Mouse (Mus musculus): ENCODE measurements around the gene Il31ra. TPM values are rescaled to one million over a fixed set of nuclear protein-coding genes. Genes with fewer than 3 reads are reported as not detected.

Gene Il31ra
- total RNA-seq, 1 experiment: not detected

DNA sequence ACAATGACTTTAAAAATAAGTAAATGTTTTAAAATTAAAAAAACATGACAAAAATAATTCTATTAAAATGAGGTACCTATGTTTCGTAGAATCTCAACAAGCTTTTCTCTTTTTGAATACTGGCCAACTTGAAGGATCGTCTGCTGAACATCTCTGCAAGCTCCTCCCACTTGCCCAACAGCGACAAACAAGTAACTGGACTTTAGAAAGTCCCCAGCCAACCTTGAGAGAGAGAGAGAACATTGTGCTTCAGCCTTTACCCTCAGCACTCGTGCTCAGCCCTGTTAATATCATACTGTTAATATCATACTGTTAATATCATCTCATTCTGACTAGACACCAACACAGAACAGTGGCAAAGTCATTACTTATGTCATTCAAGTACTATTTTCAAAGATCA is 10.3 kb upstream of the Il31ra start:
- Histone ChIP-seq H3K4me1 (ENCODE audit: control insufficient read depth in 2 of 2, insufficient read depth in 2 of 2, low read length in 2 of 2, poor library complexity in 1 of 2) (no peaks in the 10 kb centered on the region), H3K36me3 (ENCODE audit: control insufficient read depth, insufficient read depth, low read length, poor library complexity, severe bottlenecking) (no peaks in the 10 kb centered on the region), H3K27ac (ENCODE audit: insufficient read depth, low read depth, low read length, poor library complexity, severe bottlenecking) (no peak overlapping the region), H3K9me3 (ENCODE audit: control insufficient read depth, insufficient read depth, low read depth, low read length) (no peaks in the 10 kb centered on the region), H3K9ac (ENCODE audit: insufficient read depth, low read depth, low read length, poor library complexity, severe bottlenecking) (no peak overlapping the region), H3K4me3 (ENCODE audit: insufficient read depth in 1 of 2, low read depth in 1 of 2, low read length in 2 of 2, poor library complexity in 1 of 2, severe bottlenecking in 1 of 2) (no peak overlapping the region)
- TF ChIP-seq MAFK (IDR thresholded peaks at IDR 0.05; ENCODE audit: insufficient read depth, low read depth, low read length) (no peak), ZNF384 (IDR thresholded peaks at IDR 0.05; ENCODE audit: low read depth, low read length) (no peak), HCFC1 (IDR thresholded peaks at IDR 0.05; ENCODE audit: borderline replicate concordance, insufficient read depth, low read length) (no peak)
- no peak for DNase-seq (ENCODE audit: low read depth, low spot score)
- in situ Hi-C loops (cut with MboI; ENCODE audit: low sequenced_read_pairs in 2 of 2, unreplicated experiment in 2 of 2): no loop called here

DNA sequence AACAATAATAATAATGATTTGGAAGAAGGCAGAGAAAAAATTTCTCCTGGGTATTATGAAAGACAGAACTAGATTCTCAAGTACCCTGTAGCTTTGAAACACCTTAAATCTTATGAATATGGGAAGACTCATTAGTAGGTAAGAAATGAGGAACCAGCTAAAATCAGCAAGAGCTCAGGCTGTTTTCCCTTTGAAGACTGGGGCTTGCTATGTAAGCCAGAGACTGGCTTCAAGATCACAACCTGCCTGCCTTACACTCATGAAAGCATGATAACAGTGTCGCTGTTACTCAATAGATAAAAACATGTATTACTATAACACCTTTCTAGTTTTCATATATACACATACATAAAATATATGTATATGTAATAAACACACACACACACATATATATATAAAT is 9.7 kb upstream of the Il31ra start:
- H3K27ac ChIP-seq (ENCODE audit: insufficient read depth, low read depth, low read length, poor library complexity, severe bottlenecking): no peak overlapping the region
- no peak overlapping the region for H3K9ac ChIP-seq (ENCODE audit: insufficient read depth, low read depth, low read length, poor library complexity, severe bottlenecking)
- H3K4me1 ChIP-seq (ENCODE audit: control insufficient read depth in 2 of 2, insufficient read depth in 2 of 2, low read length in 2 of 2, poor library complexity in 1 of 2): no peaks in the 10 kb centered on the region
- no peaks in the 10 kb centered on the region for H3K9me3 ChIP-seq (ENCODE audit: control insufficient read depth, insufficient read depth, low read depth, low read length)
- DNase-seq (ENCODE audit: low read depth, low spot score): no peak
- no peak overlapping the region for H3K4me3 ChIP-seq (ENCODE audit: insufficient read depth in 1 of 2, low read depth in 1 of 2, low read length in 2 of 2, poor library complexity in 1 of 2, severe bottlenecking in 1 of 2)
- TF ChIP-seq MAFK (IDR thresholded peaks at IDR 0.05; ENCODE audit: insufficient read depth, low read depth, low read length) (no peak), ZC3H11A (IDR thresholded peaks at IDR 0.05; ENCODE audit: borderline replicate concordance, low read depth, low read length) (no peak), HCFC1 (IDR thresholded peaks at IDR 0.05; ENCODE audit: borderline replicate concordance, insufficient read depth, low read length) (no peak), ZNF384 (IDR thresholded peaks at IDR 0.05; ENCODE audit: low read depth, low read length) (no peak), CHD2 (IDR thresholded peaks at IDR 0.05; ENCODE audit: low read depth, low read length) (no peak)
- H3K36me3 ChIP-seq (ENCODE audit: control insufficient read depth, insufficient read depth, low read length, poor library complexity, severe bottlenecking): no peaks in the 10 kb centered on the region
- in situ Hi-C loops (cut with MboI; ENCODE audit: low sequenced_read_pairs in 2 of 2, unreplicated experiment in 2 of 2): no loop called here

DNA sequence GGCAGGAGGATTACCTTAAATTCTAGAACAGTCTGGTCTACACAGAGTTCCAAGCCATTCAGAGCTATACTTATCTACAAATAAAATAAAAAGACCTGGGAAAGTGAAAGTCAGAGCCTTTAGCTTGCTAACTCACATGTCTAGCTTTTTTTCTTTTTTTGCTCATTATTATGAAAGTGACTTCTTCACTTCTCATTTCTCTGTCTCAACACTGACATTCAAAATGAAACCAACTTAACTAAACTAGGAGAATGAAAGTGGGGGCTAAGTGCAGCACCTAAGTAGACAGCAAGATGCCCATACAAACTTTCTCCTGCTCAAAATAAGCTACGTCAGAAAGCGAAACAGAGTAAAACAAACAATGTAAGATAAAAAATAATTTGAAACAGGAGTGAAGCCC is 8.4 kb upstream of the Il31ra start:
- Histone ChIP-seq H3K36me3 (ENCODE audit: control insufficient read depth, insufficient read depth, low read length, poor library complexity, severe bottlenecking) (no peaks in the 10 kb centered on the region), H3K9me3 (ENCODE audit: control insufficient read depth, insufficient read depth, low read depth, low read length) (no peaks in the 10 kb centered on the region), H3K4me3 (ENCODE audit: insufficient read depth in 1 of 2, low read depth in 1 of 2, low read length in 2 of 2, poor library complexity in 1 of 2, severe bottlenecking in 1 of 2) (no peak overlapping the region), H3K4me1 (ENCODE audit: control insufficient read depth in 2 of 2, insufficient read depth in 2 of 2, low read length in 2 of 2, poor library complexity in 1 of 2) (no peaks in the 10 kb centered on the region), H3K9ac (ENCODE audit: insufficient read depth, low read depth, low read length, poor library complexity, severe bottlenecking) (no peak overlapping the region), H3K27ac (ENCODE audit: insufficient read depth, low read depth, low read length, poor library complexity, severe bottlenecking) (no peak overlapping the region)
- no peak for TF ChIP-seq ZC3H11A (IDR thresholded peaks at IDR 0.05; ENCODE audit: borderline replicate concordance, low read depth, low read length)
- no peak for TF ChIP-seq MAFK (IDR thresholded peaks at IDR 0.05; ENCODE audit: insufficient read depth, low read depth, low read length)
- no peak for TF ChIP-seq CHD2 (IDR thresholded peaks at IDR 0.05; ENCODE audit: low read depth, low read length)
- TF ChIP-seq HCFC1 (IDR thresholded peaks at IDR 0.05; ENCODE audit: borderline replicate concordance, insufficient read depth, low read length): no peak
- no peak for TF ChIP-seq ZNF384 (IDR thresholded peaks at IDR 0.05; ENCODE audit: low read depth, low read length)
- DNase-seq (ENCODE audit: low read depth, low spot score): no peak
- in situ Hi-C loops (cut with MboI; ENCODE audit: low sequenced_read_pairs in 2 of 2, unreplicated experiment in 2 of 2): no loop called here

DNA sequence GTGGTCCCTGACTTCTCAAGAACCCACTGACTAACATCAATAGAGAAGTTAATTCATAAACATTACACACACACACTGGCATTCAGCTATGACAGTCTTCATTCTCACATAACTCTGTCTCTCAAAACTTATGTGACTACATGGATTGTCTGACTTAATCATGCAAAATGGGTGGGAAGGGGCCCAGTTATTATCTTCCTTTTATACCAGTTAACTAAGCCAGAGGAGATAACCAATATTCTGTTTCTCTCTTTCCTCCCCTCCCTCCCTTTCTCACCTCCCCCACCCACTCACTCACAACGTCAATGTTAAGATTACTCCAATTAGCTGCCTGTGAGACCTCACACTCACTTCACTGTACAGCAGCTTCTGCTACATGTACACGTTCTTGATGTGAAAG is 3.9 kb downstream of the Il31ra start:
- DNase-seq (ENCODE audit: low read depth, low spot score): no peak
- no peak for TF ChIP-seq HCFC1 (IDR thresholded peaks at IDR 0.05; ENCODE audit: borderline replicate concordance, insufficient read depth, low read length)
- no peak for TF ChIP-seq MAFK (IDR thresholded peaks at IDR 0.05; ENCODE audit: insufficient read depth, low read depth, low read length)
- no peak for TF ChIP-seq ZNF384 (IDR thresholded peaks at IDR 0.05; ENCODE audit: low read depth, low read length)
- TF ChIP-seq ZC3H11A (IDR thresholded peaks at IDR 0.05; ENCODE audit: borderline replicate concordance, low read depth, low read length): no peak
- no peak for TF ChIP-seq CHD2 (IDR thresholded peaks at IDR 0.05; ENCODE audit: low read depth, low read length)

DNA sequence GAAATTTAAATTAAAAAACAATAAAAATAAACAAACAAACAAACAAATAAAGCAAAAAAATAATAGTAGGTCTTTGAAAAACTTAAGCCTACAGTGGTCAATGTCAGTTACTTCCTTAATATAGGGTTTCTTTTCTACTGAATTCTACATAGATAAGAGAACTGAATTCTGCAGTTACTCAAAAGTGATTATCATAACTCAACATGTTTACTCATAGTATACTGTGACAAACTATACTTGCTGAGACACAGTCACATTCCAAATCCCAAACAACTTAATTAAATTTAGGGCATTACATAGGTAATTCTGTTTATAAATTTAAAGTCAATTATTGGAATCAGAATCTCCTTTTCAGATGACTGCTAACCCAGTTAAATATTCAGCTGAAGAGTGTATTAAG is 4.5 kb downstream of the Il31ra start:
- in situ Hi-C loops (cut with MboI; ENCODE audit: low sequenced_read_pairs in 2 of 2, unreplicated experiment in 2 of 2): no loop called here
- no peak for TF ChIP-seq ZC3H11A (IDR thresholded peaks at IDR 0.05; ENCODE audit: borderline replicate concordance, low read depth, low read length)
- no peak for TF ChIP-seq HCFC1 (IDR thresholded peaks at IDR 0.05; ENCODE audit: borderline replicate concordance, insufficient read depth, low read length)
- TF ChIP-seq CHD2 (IDR thresholded peaks at IDR 0.05; ENCODE audit: low read depth, low read length): no peak
- TF ChIP-seq MAFK (IDR thresholded peaks at IDR 0.05; ENCODE audit: insufficient read depth, low read depth, low read length): no peak
- no peak for TF ChIP-seq ZNF384 (IDR thresholded peaks at IDR 0.05; ENCODE audit: low read depth, low read length)
- no peak for DNase-seq (ENCODE audit: low read depth, low spot score)

More for the DNA sequence above, 3.9 kb downstream of the Il31ra start:
- H3K9me3 ChIP-seq (ENCODE audit: control insufficient read depth, insufficient read depth, low read depth, low read length): no peaks in the 10 kb centered on the region
- H3K4me3 ChIP-seq (ENCODE audit: insufficient read depth in 1 of 2, low read depth in 1 of 2, low read length in 2 of 2, poor library complexity in 1 of 2, severe bottlenecking in 1 of 2): no peak overlapping the region
- H3K9ac ChIP-seq (ENCODE audit: insufficient read depth, low read depth, low read length, poor library complexity, severe bottlenecking): no peak overlapping the region
- no peaks in the 10 kb centered on the region for H3K36me3 ChIP-seq (ENCODE audit: control insufficient read depth, insufficient read depth, low read length, poor library complexity, severe bottlenecking)
- in situ Hi-C loops (cut with MboI; ENCODE audit: low sequenced_read_pairs in 2 of 2, unreplicated experiment in 2 of 2): no loop called here
- H3K27ac ChIP-seq (ENCODE audit: insufficient read depth, low read depth, low read length, poor library complexity, severe bottlenecking): no peak overlapping the region
- no peaks in the 10 kb centered on the region for H3K4me1 ChIP-seq (ENCODE audit: control insufficient read depth in 2 of 2, insufficient read depth in 2 of 2, low read length in 2 of 2, poor library complexity in 1 of 2)

More for the DNA sequence above, 4.5 kb downstream of the Il31ra start:
- H3K36me3 ChIP-seq (ENCODE audit: control insufficient read depth, insufficient read depth, low read length, poor library complexity, severe bottlenecking): no peaks in the 10 kb centered on the region
- no peak overlapping the region for H3K4me3 ChIP-seq (ENCODE audit: insufficient read depth in 1 of 2, low read depth in 1 of 2, low read length in 2 of 2, poor library complexity in 1 of 2, severe bottlenecking in 1 of 2)
- no peak overlapping the region for H3K27ac ChIP-seq (ENCODE audit: insufficient read depth, low read depth, low read length, poor library complexity, severe bottlenecking)
- no peaks in the 10 kb centered on the region for H3K9me3 ChIP-seq (ENCODE audit: control insufficient read depth, insufficient read depth, low read depth, low read length)
- H3K4me1 ChIP-seq (ENCODE audit: control insufficient read depth in 2 of 2, insufficient read depth in 2 of 2, low read length in 2 of 2, poor library complexity in 1 of 2): no peaks in the 10 kb centered on the region
- H3K9ac ChIP-seq (ENCODE audit: insufficient read depth, low read depth, low read length, poor library complexity, severe bottlenecking): no peak overlapping the region

Data from ES-E14 (cell line).